11 mouse cellular contexts compared by ENCODE assay signal in genomic region chr11:101878696-101879095, GRCm38 (mm10). TPM values are rescaled to one million over a fixed set of nuclear protein-coding genes. Genes with fewer than 3 reads are reported as not detected.
DNase-seq lines count a peak whose midpoint lies in the region; ATAC-seq and TF ChIP-seq lines count a peak whose summit lies in the region.
"Had no signal": no experiment of that assay in that cellular context is flagged by ENCODE, and none has a peak within 500 bp of the region (broad histone marks: within the 10 kb centered on the region; RNA-seq: fewer than 3 reads in every experiment).

No protein-coding gene starts in this region.

- TF ChIP-seq EP300 in stomach, postnatal 0 days (optimal IDR thresholded peaks at IDR 0.05), result no peak

- H3K4me2 ChIP-seq in midbrain, embryonic 11.5 days, result no peak overlapping the region
- H3K4me2 ChIP-seq in midbrain, embryonic 16.5 days (ENCODE audit: low read length), result no peak overlapping the region
- H3K4me2 ChIP-seq in intestine, embryonic 16.5 days (ENCODE audit: low read depth, low read length), result no peak overlapping the region
- H3K4me2 ChIP-seq in stomach, postnatal 0 days (replicated peaks; ENCODE audit: low read depth), result no peak overlapping the region
- H3K4me2 ChIP-seq: forebrain, embryonic 13.5 days; hindbrain, embryonic 13.5 days had no signal

- TF ChIP-seq POLR2A in lung, adult 2 months (IDR thresholded peaks at IDR 0.05; ENCODE audit: borderline replicate concordance, extremely low read depth, low read depth, low read length), result no peak

- no peak for TF ChIP-seq CTCF in lung, adult 2 months (IDR thresholded peaks at IDR 0.05; ENCODE audit: insufficient read depth, low read length)
- no peak for TF ChIP-seq CTCF in stomach, postnatal 0 days (IDR thresholded peaks at IDR 0.05; ENCODE audit: low read depth)

- no peak for ATAC-seq in midbrain, embryonic 11.5 days (ENCODE audit: low FRiP score)
- no peak for ATAC-seq in midbrain, embryonic 16.5 days
- 0 out of 2 replicates have a peak, but pooled peaks have one; percentile 18 for ATAC-seq in intestine, embryonic 16.5 days
- ATAC-seq in stomach, postnatal 0 days (ENCODE audit: low FRiP score, low TSS enrichment), result peak; percentile 24; the same call in 1 of the 2 replicates
- ATAC-seq: activated CD4-positive, CD25-positive, alpha-beta regulatory T cell, adult 4 months; forebrain, embryonic 13.5 days had no signal

- peaks cover 18% of the 10 kb centered on the region for H3K4me1 ChIP-seq in midbrain, embryonic 11.5 days (ENCODE audit: control insufficient read depth, insufficient read depth, low read length)
- peaks cover 8% of the 10 kb centered on the region; the same call in 1 of the 2 replicates for H3K4me1 ChIP-seq in midbrain, embryonic 16.5 days (ENCODE audit: control insufficient read depth, insufficient read depth, low read length)
- H3K4me1 ChIP-seq in intestine, embryonic 16.5 days (ENCODE audit: control insufficient read depth, insufficient read depth, low read length), result peaks cover 34% of the 10 kb centered on the region
- peaks cover 12% of the 10 kb centered on the region for H3K4me1 ChIP-seq in lung, adult 2 months (ENCODE audit: control insufficient read depth, insufficient read depth, low read length)
- H3K4me1 ChIP-seq in stomach, postnatal 0 days (replicated peaks; ENCODE audit: control insufficient read depth, insufficient read depth), result peaks cover 4% of the 10 kb centered on the region; the same call in 1 of the 2 replicates
- peaks cover 56% of the 10 kb centered on the region for H3K4me1 ChIP-seq in forebrain, embryonic 10.5 days

- no peaks in the 10 kb centered on the region for H3K9me3 ChIP-seq in midbrain, embryonic 11.5 days (ENCODE audit: control insufficient read depth, low read length)
- no peaks in the 10 kb centered on the region for H3K9me3 ChIP-seq in midbrain, embryonic 16.5 days (replicated peaks; ENCODE audit: control insufficient read depth, low read length, poor library complexity, severe bottlenecking)
- H3K9me3 ChIP-seq in intestine, embryonic 16.5 days (ENCODE audit: control insufficient read depth, low read length), result no peaks in the 10 kb centered on the region
- no peaks in the 10 kb centered on the region for H3K9me3 ChIP-seq in stomach, postnatal 0 days (ENCODE audit: control insufficient read depth, low read length)
- H3K9me3 ChIP-seq in forebrain, embryonic 10.5 days, result no peaks in the 10 kb centered on the region
- H3K9me3 ChIP-seq: forebrain, embryonic 13.5 days; hindbrain, embryonic 13.5 days had no signal

- no peaks in the 10 kb centered on the region for H3K27me3 ChIP-seq in midbrain, embryonic 11.5 days (ENCODE audit: control insufficient read depth, insufficient read depth, low read length)
- no peaks in the 10 kb centered on the region for H3K27me3 ChIP-seq in midbrain, embryonic 16.5 days (ENCODE audit: control insufficient read depth, insufficient read depth, low read depth, low read length)
- peaks cover 8% of the 10 kb centered on the region for H3K27me3 ChIP-seq in intestine, embryonic 16.5 days (replicated peaks; ENCODE audit: control insufficient read depth, insufficient read depth, low read length)
- no peaks in the 10 kb centered on the region for H3K27me3 ChIP-seq in stomach, postnatal 0 days (ENCODE audit: control insufficient read depth, insufficient read depth, low read length)
- peaks cover 43% of the 10 kb centered on the region for H3K27me3 ChIP-seq in forebrain, embryonic 10.5 days (ENCODE audit: poor library complexity, severe bottlenecking)

- H3K9ac ChIP-seq in midbrain, embryonic 11.5 days (ENCODE audit: low read length), result no peak overlapping the region
- no peak overlapping the region for H3K9ac ChIP-seq in midbrain, embryonic 16.5 days (ENCODE audit: low read depth, low read length)
- H3K9ac ChIP-seq in intestine, embryonic 16.5 days (ENCODE audit: low read depth, low read length), result no peak overlapping the region
- no peak overlapping the region for H3K9ac ChIP-seq in stomach, postnatal 0 days (ENCODE audit: low read length)
- H3K9ac ChIP-seq: forebrain, embryonic 13.5 days; hindbrain, embryonic 13.5 days had no signal

- WGBS in midbrain, embryonic 11.5 days, result 71% methylated on average over 6 of the region's 6 CpGs
- 64% methylated on average over 6 of the region's 6 CpGs for WGBS in midbrain, embryonic 16.5 days
- WGBS in intestine, embryonic 16.5 days, result 46% methylated on average over 6 of the region's 6 CpGs
- 38% methylated on average over 6 of the region's 6 CpGs for WGBS in lung, adult 2 months
- 42% methylated on average over 6 of the region's 6 CpGs for WGBS in stomach, postnatal 0 days
- 86% methylated on average over 6 of the region's 6 CpGs for WGBS in forebrain, embryonic 10.5 days

- no peak overlapping the region for H3K4me3 ChIP-seq in midbrain, embryonic 11.5 days (ENCODE audit: low read depth, low read length)
- H3K4me3 ChIP-seq in midbrain, embryonic 16.5 days (ENCODE audit: low read depth, low read length), result no peak overlapping the region
- no peak overlapping the region for H3K4me3 ChIP-seq in intestine, embryonic 16.5 days (ENCODE audit: low read length)
- no peak overlapping the region for H3K4me3 ChIP-seq in lung, adult 2 months (replicated peaks; ENCODE audit: extremely low read depth, low read depth, low read length)
- H3K4me3 ChIP-seq in stomach, postnatal 0 days (ENCODE audit: low read depth, low read length), result no peak overlapping the region
- no peak overlapping the region for H3K4me3 ChIP-seq in forebrain, embryonic 10.5 days
- H3K4me3 ChIP-seq: forebrain, embryonic 13.5 days; hindbrain, embryonic 13.5 days had no signal

- no peak overlapping the region for H3K27ac ChIP-seq in midbrain, embryonic 11.5 days (ENCODE audit: low read depth, low read length)
- H3K27ac ChIP-seq in midbrain, embryonic 16.5 days (ENCODE audit: low read length), result no peak overlapping the region
- H3K27ac ChIP-seq in intestine, embryonic 16.5 days (ENCODE audit: low read length), result no peak overlapping the region
- H3K27ac ChIP-seq in stomach, postnatal 0 days (replicated peaks), result no peak overlapping the region
- H3K27ac ChIP-seq in forebrain, embryonic 10.5 days, result no peak overlapping the region; the same call in 1 of the 2 replicates
- H3K27ac ChIP-seq: forebrain, embryonic 13.5 days; hindbrain, embryonic 13.5 days had no signal

- H3K36me3 ChIP-seq in midbrain, embryonic 11.5 days (ENCODE audit: control insufficient read depth, insufficient read depth, low read length), result no peaks in the 10 kb centered on the region
- no peaks in the 10 kb centered on the region for H3K36me3 ChIP-seq in midbrain, embryonic 16.5 days (ENCODE audit: control insufficient read depth, insufficient read depth, low read length)
- no peaks in the 10 kb centered on the region for H3K36me3 ChIP-seq in intestine, embryonic 16.5 days (ENCODE audit: control insufficient read depth, insufficient read depth, low read length)
- no peaks in the 10 kb centered on the region for H3K36me3 ChIP-seq in stomach, postnatal 0 days (ENCODE audit: control insufficient read depth, insufficient read depth, low read length)
- no peaks in the 10 kb centered on the region for H3K36me3 ChIP-seq in forebrain, embryonic 10.5 days (replicated peaks)
- H3K36me3 ChIP-seq: hindbrain, embryonic 13.5 days had no signal

- peak; percentile 79 for DNase-seq in midbrain, embryonic 11.5 days (ENCODE audit: low spot score, missing footprints)
- DNase-seq in lung, adult 2 months, result peak; percentile 24
- peak; percentile 42 for DNase-seq in stomach, postnatal 0 days (ENCODE audit: low spot score)
- DNase-seq in kidney, postnatal 25 days, result no peak
- no peak for DNase-seq in forebrain, embryonic 10.5 days (ENCODE audit: extremely low spot score, low spot score)
- DNase-seq: kidney, postnatal 36 days had no signal

RNA-seq across cellular contexts. Expression of gene Meox1, which starts 15.5 kb away (rescaled TPM):
- polyA plus RNA-seq in midbrain, embryonic 11.5 days (2014; fragmentation: Nextera tagmentation; extraction: Ambion mirVana), result 0.29 TPM in 1 of 2 replicates, not detected in the other
- 0.80 and 0.89 TPM in 2 replicates for polyA plus RNA-seq in midbrain, embryonic 16.5 days (2015; fragmentation: Nextera tagmentation; extraction: Ambion mirVana)
- polyA plus RNA-seq in intestine, embryonic 16.5 days (2015; fragmentation: Nextera tagmentation; extraction: Ambion mirVana), result 5.0 and 5.1 TPM in 2 replicates
- 4.3 and 4.4 TPM in 2 replicates for polyA plus RNA-seq in lung, adult 2 months (2012; rRNA removed)
- 2.8 and 3.0 TPM in 2 replicates for polyA plus RNA-seq in stomach, postnatal 0 days (2015; fragmentation: Nextera tagmentation; extraction: Ambion mirVana)
- 0.86 and 0.97 TPM in 2 replicates for polyA plus RNA-seq in forebrain, embryonic 10.5 days (2016; fragmentation: Nextera tagmentation; extraction: Ambion mirVana)
- polyA plus RNA-seq: activated CD4-positive, CD25-positive, alpha-beta regulatory T cell, adult 4 months had no signal

Comparison
In these comparisons a context has a peak if more than half of its experiments do, and no peak if none do; other contexts are left out.
1. ATAC-seq: peak in intestine, embryonic 16.5 days (single experiment) and stomach, postnatal 0 days (single experiment); none in midbrain, embryonic 11.5 days (single experiment) and midbrain, embryonic 16.5 days (single experiment).
2. DNase-seq: peak in midbrain, embryonic 11.5 days (single experiment), lung, adult 2 months (single experiment) and stomach, postnatal 0 days (single experiment); none in kidney, postnatal 25 days (0 of 2) and forebrain, embryonic 10.5 days (single experiment).